Mouse (Mus musculus) B cell, adult 2 months (primary cell): Measurements from ENCODE around the gene Tgif2.
"Not testable (repeated sequence)": the region's sequence is repeated elsewhere in the genome, so short reads cannot be mapped to it uniquely, and the experiment has no call there.

Experiments used
- DNase-seq, 2 experiments: peaks; one replicate each; pipeline ENCODE4 v3.0.0; 2022

Gene Tgif2

DNA sequence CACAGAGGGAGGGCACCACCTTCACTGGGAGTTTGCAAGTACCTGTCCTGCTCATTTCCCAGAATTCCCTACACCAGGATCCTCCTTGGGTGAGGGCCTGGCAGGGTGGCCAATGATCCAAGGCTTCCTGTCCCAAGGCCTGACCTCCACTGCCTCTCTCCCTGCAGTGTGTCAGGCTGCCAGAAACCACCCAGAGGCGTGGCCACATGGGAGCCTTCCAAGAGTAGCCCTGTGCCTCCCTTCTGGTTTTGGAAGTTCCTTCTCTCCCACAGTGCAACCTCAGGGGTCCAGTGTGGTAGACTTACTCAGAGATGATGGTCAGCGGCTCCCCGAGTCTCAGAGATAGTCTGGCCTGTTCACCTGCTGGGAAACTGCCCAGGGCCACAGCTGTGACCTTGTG, 39.7 kb downstream of the Tgif2 start:
- no peak for DNase-seq

DNA sequence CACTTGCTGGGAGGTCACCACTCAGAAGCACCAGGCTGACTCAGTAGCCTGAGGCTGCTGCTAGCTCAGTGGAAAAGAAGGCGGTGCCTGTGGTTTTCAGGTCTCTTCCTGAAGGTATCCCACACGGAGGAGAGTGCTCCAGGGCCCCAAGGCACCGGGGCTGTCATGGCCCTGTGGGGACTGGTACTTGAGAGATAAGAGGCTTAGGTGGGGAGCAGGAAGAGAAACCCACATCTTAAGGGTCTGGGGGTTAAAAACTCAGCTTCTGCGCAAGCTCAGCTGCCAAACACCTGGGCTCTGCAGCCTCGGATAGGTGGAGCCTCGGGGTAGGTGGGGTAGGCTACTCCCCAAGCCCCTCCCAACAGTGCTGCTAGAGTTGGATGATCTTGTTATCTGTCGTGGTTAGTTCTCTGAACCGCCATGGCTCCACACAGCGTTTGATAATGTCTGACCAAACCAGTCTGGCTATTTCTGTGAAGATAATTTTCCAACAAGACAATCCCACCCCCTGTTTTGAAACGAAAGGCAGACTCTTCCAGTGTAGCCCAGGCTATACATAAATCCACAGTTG, 42.7 kb downstream of the Tgif2 start:
- no peak for DNase-seq

DNA sequence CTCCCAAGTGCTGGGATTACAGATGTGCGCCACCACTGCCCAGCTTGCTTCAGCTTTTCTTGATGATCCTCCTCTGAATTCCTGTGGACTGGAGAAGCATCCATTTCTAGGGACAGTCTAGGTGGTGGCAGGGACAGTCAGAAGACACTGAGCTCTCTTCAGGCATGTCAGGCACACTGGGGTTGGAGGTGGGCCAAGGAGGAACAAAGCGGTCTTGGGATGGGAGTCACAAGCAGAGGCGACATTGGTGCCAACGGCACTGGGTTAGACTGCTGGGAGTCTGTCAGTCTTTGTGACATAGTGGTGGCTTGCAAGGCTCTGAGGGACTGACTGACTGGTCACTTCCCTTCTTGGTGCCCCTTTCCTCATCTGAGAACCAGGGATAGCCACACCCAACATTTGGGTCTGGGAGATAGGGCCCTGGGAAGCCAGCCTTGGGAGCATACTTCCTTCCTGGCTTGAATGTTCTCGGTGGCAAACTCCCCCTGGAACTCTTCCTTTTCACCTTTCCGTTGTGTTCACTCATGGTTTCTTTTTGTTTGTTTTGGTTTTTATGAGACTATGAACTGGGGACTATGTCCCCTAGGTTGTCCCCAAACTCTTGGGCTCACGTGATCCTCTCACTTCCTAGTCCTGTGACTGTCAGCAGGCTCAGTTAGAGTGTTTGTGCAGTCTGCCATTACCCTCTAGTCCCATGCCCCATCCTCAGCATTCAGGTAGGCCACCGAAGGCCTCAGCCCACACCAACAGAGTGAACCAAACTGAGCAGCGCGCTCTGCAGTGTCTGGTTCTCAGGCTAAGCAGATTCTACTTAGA, 44.8 kb downstream of the Tgif2 start:
- DNase-seq: no peak

DNA sequence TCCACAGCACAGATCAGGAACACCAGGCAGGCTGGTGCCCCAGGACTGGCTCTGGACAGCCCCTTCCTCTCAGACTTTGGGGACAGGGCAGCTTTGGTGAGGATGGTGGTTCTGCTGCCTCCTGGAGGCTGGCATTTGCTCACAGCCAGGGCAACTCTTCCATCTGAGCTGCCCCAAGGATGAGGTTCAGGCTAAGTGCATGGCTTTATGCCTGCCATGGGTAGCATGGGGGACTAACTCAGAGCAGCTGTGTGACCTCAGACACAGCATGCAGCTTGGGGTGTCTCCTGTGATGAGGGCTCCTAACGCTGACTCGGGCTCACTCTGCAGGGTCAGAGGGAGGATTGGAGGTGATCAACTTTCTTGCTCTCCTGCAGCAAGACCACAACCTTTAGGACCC, 45.9 kb downstream of the Tgif2 start:
- not testable (repeated sequence) for DNase-seq

DNA sequence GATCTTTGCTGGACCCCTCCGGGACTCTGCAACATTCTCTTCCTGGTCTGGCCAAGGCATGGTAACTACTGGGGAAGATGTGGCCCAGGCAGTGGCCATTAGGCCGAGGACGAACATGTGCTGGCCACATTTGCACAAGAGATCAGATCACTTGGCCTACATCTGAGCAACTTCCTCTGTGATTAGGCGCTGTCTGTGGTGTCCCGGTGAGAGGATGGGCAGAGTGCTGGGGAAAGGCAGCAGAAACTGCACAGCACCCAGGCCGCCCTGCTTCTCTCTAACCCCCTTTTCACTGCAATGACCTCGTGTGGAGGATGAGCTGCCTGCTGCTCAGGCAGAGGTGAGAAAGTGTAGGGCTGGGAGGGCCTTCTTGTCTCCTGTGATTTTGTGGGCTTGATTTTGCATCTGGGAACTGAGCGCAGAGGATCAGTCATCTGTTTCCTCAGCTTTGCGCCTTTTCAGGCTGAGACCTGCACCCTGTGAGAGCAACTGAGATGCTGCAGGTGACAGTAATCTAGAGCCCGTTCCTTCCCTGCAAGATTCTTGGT, 46.4 kb downstream of the Tgif2 start:
- DNase-seq: no peak

DNA sequence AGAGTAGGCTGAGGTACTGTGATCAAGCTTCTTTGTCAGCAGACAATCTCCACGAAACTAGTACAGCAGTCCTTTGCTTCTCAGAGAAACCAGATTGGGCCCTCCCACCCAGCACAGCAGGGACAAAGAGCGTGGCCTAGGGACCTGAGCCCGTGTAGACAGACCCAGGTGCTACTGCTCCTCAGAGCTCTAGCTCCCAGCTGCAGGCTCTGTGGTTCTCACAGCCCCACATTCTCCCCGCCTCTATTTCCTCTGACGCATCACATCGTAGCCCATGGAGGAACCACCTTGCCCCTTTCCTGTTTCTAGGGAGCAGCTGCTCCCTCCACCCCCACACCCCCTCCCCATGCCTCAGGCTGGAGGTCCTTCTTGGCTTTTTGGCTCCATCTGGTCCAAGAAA, 47.2 kb downstream of the Tgif2 start, which contains the start of gene Sla2:
Gene Sla2 (minus strand): TSS at position 176 of the 400 bp plus-strand sequence.
- DNase-seq: peak in 1 of 2 experiments; percentile 12

DNA sequence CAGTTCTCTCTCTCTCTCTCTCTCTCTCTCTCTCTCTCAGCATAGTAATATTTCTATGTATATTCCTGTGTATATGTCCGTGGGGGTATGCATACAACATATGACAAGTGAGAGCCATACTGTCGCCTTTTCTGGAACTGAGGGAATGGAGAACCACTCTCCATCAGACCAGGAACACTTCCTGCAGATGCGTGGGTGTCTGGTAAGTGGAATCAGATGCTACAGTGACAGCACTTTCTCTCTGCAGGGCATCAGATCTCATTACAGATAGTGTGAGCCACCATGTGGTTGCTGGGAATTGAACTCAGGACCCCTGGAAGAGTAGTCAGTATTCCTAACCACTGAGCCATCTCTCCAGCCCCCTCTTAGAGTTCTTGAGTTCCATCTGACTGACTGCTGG, 48.7 kb downstream of the Tgif2 start:
- DNase-seq: no peak

DNA sequence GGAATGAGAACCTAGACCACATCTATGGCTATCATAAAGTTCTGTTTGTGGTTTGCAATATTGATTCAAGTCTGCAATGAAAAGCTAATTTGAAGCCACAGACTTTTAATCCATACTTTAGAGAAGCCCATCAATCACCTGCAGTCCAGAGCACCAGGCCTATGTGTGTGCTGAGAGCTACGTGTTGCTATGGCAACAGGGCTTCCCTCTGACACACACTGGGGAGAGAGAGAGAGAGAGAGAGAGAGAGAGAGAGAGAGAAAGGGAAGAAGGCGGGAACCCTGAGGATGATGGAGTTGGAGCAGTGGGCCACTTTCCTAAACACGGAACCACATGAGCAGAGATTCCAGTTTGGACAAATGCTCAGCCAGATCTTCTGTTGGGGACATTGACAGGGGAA, 52.4 kb downstream of the Tgif2 start:
- DNase-seq: no peak

DNA sequence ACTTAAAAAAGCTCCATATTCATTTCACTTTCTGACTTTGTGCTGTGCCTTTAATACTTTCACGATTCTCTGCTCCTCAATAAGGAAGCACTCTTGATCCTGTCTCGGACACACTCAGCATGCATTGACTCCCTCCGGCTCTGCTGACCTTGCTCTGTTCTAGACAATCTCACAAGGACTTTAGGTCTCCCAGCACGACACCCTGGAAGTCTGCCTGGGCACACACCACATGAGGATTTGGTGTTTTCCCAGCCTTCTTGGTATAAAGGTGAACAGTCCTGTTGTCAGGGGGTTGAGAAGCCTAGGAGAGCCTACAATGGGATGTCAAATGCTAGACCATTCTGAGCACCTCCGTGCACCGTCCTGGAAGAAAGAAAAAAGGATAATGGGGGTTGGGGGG, 53.0 kb downstream of the Tgif2 start:
- no peak for DNase-seq

DNA sequence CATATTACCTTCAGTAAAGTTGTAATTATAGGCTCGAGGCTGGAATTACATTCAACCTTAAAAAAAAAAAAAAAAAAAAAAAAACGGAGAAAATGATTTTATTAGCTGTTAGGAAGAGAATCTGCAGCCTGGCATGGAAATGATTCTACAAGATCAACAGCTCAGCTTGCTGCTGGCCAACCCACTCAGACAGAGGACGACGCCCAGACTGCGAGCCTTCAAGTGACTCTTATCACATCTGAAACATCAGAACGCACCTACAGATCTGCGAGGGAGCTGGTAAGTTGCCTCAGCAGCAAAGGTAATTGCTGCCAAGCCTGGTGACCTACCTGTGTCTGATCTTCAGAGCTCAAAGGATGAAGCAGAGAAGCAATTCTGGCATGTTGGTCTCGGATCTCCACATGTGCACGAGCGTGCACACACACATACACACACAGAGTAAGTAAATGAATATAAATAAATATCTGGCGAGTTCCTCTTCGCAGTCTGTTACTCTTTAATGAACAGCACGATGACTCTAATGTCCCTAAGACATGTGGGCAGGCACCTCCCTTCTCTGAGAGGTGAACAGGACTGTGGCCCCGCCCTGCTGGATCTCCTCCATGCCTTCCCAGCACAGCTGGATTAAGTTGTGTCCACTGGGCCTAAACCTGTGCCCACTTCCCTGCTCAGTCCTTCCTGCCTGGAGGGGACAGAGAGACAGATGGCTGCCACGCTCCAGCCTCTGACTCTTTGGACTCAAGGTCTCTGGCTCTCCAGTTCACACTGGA, 54.9 kb downstream of the Tgif2 start:
- DNase-seq: no peak

DNA sequence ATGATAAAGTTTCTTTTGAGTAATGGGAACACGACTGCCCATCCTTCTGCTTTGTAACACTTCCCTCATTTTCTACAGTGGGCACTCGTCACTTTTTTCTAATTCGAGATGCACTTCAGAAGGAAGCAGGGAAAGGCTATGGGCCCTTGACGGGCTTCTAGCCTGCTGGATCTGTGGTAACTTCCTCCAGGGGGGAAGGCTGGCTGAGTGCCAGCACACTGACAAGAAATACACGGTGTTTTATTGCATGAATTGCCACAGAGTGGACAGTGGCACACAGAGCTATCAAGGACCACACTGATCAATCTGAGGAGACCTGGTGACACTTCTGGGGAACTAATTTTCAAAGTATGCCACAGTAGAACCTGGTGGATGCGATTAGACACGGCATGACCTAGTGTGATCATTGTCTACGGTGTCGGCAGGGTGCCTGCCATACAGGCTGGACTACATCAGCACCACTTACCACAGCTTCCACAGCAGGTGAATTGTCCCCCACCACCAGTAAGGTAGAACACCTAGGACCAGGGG, 56.6 kb downstream of the Tgif2 start:
- no peak for DNase-seq

DNA sequence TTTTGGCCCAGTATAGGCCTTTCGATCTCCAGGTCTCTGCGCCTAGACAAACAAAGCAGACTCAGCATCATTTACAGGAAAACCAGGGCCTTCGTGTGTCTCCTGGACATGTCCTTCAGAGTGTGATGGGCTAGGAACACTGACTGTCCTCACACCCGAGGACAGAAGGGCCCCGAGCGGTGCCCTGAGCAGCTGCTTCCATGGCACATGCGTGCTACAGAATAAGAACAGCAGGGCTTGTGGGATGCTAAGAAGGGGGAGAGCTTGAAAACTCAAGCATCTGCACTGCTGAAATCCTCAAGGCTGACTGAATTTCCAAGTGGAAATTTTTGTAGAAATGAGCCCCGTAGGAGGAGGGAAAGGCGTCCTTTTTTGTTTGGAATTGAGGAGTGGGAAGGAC, 57.2 kb downstream of the Tgif2 start:
- no peak for DNase-seq

DNA sequence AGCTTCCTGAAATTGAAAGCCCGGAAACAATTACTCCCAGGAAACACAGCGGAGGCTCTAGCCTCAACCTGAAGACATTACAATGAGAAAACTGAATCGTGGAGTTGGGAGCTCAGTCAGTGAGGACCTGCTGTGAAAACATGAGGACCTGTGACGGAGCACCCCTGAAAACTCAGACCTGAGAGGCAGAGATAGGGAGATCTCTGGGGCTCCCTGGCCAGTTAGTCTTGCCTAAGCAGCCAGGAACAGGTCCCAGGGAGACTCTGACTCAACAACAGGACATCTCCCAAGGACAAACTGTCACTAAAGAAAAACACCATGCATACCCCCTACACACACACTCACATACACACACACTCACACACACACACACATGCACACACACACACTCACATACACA, 58.6 kb downstream of the Tgif2 start:
- DNase-seq: no peak

DNA sequence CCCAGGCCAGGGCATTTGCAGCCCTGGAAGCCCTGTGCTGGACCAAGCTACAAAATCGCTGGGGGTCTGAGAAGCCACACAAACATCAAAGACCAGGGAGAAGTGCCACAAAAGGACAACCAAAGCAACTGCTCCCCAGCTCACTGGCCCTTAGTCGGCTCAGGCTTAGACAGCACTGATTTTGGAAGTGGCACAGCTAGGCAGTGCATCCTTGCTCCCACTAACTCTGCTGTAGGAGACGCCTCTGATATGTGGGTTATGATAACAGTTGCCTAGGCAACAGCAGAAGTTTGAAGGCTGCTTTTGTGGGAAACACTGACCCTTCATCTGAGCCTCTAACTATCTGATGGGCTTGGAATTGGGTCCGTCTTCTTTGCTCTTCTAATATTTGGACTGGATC, 59.4 kb downstream of the Tgif2 start:
- DNase-seq: no peak

DNA sequence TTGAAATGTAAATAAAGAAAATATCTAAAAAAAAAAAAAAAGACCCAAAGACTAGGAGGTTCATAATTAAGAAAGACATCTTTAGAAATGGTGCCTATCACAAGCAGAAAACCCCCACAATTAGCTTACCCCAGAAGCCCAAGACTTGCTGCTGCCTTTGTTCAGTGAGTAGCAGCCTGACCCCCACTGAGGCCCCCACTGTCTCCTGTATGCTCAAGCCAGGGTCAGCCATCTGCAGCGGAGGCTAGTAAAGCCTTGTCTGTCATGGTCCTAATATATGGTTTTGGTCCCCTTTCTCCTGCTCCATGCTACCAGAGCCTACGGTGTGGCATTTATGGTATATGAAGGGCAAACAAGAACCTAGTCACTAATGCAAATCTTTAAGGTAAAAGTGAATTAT, 61.5 kb downstream of the Tgif2 start:
- no peak for DNase-seq

DNA sequence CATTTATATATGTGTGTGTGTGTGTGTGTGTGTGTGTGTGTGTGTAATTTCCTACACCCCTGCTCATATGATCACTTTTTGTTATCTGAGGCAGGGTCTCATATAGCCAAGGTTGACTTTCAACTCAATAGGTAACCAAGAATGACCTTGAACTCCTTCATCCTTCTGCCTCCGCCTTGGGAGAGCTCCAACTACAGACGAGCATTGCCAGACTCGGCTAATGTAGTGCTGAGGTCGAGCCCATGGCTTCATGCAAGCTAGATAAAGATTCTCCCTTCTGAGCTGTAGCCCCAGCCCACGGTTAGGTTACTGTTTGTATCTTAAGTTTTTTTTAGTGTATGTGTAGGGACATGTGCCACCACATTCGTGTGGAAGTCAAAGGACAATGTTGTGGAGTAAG, 62.1 kb downstream of the Tgif2 start:
- no peak for DNase-seq

DNA sequence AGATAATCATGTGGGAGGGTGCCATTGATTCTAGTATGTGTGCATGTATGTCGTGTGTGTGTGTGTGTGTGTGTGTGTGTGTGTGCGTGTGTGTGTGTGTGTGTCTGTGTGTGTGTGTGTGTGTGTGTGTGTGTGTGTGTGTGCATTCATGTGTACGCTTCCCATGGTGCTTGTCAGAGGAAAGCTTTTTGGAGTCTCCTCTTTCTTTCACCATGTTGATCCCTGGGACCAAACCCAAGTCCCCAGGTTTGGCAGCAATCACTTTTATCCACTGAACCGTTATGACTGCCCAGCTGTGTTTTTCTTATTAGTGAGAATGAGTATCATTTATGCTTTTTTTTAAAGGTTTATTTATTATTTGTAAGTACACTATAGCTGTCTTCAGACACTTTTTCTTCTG, 62.6 kb downstream of the Tgif2 start:
- not testable (repeated sequence) for DNase-seq

DNA sequence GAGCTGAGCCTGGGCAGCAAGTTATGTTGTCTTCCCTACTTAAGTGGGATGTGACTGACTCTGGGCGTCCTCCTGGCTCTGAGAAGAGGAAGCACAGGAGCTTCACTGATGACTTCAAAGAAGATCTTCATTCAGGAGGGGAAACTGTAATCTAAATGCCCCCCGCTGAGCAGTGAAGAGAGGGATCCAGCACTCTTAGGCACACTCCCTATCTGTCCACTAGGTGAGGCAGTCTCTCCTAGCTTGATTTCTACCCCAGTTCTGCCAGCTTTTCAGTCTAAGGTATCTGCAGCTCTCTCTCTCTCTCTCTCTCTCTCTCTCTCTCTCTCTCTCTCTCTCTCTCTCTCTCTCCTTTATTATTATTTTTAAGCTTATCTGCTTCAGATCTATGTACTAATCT, 63.6 kb downstream of the Tgif2 start:
- no peak for DNase-seq
